Mouse (Mus musculus): ENCODE results near the gene Acsl5. TPM values are rescaled to one million over a fixed set of nuclear protein-coding genes. Genes with fewer than 3 reads are reported as not detected.

Gene Acsl5
- polyA plus RNA-seq, 1 experiment from 2014 or later: 19.8 TPM

DNA sequence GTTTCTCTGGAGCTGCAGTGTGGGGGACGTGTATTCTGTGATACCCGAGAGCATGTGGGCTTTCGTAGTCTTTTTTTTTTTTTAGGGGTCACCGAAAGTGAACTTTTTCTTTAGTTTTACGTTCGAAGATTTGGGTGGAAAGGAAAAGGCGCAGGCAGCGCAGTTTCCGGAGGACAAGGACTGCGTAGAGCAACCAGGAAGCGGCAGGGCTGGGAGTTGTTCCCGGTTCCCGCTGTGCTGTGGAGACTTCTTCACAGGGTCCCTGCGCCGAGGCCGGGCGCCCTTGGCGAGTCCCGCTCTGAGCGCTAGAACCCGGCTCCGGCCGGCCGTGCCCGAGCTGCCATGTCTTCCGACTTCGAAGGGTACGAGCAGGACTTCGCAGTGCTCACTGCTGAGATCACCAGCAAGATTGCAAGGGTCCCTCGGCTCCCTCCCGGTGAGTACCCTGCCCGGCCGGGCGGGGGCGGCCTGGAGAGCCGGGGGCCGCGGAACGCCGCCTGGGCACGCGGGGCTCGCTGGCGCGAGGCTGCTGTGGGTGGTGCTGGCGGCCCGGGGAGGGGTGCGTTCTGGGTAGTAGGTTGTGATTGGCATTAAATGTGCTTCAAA is 64.5 kb downstream of the Acsl5 start, which contains the start of gene Vti1a:
TSS of gene Vti1a (plus strand) at position 187 of the 606 bp plus-strand sequence.
- WGBS: under 1% methylated on average over 48 of the region's 48 CpGs
- peak within 1 kb of the TSS; percentile 68 for H3K4me3 ChIP-seq (ENCODE audit: low read depth, low read length)
- ATAC-seq (ENCODE audit: insufficient number of reproducible peaks, low FRiP score, low TSS enrichment, low read depth): peak; percentile 72; the same call in 1 of the 2 replicates
- peaks cover 2% of the 10 kb centered on the region; the same call in 1 of the 2 replicates for H3K36me3 ChIP-seq (ENCODE audit: control insufficient read depth, insufficient read depth, low read length)
- H3K4me2 ChIP-seq (ENCODE audit: low read depth, severe bottlenecking): peak within 1 kb of the TSS; percentile 87
- no peaks in the 10 kb centered on the region for H3K27me3 ChIP-seq (ENCODE audit: control insufficient read depth, insufficient read depth, low read length)
- H3K9me3 ChIP-seq (ENCODE audit: control insufficient read depth, low read length): no peaks in the 10 kb centered on the region
- DNase-seq (ENCODE audit: low spot score): peak; percentile 93
- H3K27ac ChIP-seq (replicated peaks; ENCODE audit: low read depth, low read length): peak within 1 kb of the TSS; percentile 6; the same call in 1 of the 2 replicates
- H3K4me1 ChIP-seq (ENCODE audit: control insufficient read depth, insufficient read depth, low read length): peaks cover 6% of the 10 kb centered on the region
- H3K9ac ChIP-seq (ENCODE audit: low read length): peak within 1 kb of the TSS; percentile 68

DNA sequence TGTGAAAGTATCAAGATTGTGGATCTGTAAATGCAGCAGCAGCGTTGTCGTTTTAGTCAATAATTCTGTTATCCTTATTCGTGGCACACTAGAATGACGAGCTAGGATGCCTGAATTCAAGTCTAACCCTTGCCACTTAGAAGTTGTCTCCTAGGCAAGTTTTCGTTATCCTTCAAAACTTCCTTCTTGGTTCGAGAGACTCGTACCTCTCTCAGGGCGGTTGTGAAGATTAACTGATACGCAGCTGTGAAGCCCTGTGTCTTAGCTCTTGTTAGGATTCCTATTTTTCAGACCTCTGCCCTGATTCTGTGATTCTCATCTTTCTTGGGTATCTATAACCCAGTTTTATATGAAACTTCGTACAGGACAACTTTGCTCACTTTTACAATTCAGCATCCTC is 65.2 kb downstream of the Acsl5 start:
- Histone ChIP-seq H3K27ac (replicated peaks; ENCODE audit: low read depth, low read length) (no peak overlapping the region), H3K4me2 (ENCODE audit: low read depth, severe bottlenecking) (peak overlapping the region; percentile 87; the same call in 1 of the 2 replicates), H3K27me3 (ENCODE audit: control insufficient read depth, insufficient read depth, low read length) (no peaks in the 10 kb centered on the region), H3K9ac (ENCODE audit: low read length) (no peak overlapping the region), H3K4me1 (ENCODE audit: control insufficient read depth, insufficient read depth, low read length) (peaks cover 6% of the 10 kb centered on the region), H3K4me3 (ENCODE audit: low read depth, low read length) (peak overlapping the region; percentile 68), H3K36me3 (ENCODE audit: control insufficient read depth, insufficient read depth, low read length) (0 out of 2 replicates have a peak, but pooled peaks cover 1% of the 10 kb centered on the region), H3K9me3 (ENCODE audit: control insufficient read depth, low read length) (no peaks in the 10 kb centered on the region)
- DNase-seq (ENCODE audit: low spot score) (no peak), ATAC-seq (ENCODE audit: insufficient number of reproducible peaks, low FRiP score, low TSS enrichment, low read depth) (no peak)
- 63% methylated on average over 10 of the region's 10 CpGs for WGBS

DNA sequence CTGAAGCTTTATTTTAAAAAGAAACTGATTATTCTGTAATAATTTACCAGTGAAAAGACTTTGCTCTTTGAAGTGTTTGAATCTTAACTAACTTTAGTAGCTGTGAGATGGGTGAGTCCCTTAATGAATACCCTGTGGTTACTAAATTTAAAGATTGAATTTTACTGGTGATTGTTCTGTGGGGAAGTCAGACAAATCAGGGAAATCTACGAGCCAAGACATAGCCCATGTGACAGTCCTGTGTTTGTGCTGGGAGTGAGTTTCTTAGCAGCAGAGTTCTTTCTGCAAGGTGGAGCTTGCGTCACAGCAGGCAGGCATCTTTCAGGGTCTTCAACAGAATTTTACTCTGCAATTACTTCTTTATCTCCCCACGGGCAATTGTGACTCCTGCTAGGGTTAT is 67.3 kb downstream of the Acsl5 start:
- ATAC-seq (ENCODE audit: insufficient number of reproducible peaks, low FRiP score, low TSS enrichment, low read depth): no peak
- H3K36me3 ChIP-seq (ENCODE audit: control insufficient read depth, insufficient read depth, low read length): no peaks in the 10 kb centered on the region
- no peak overlapping the region for H3K4me2 ChIP-seq (ENCODE audit: low read depth, severe bottlenecking)
- peaks cover 6% of the 10 kb centered on the region for H3K4me1 ChIP-seq (ENCODE audit: control insufficient read depth, insufficient read depth, low read length)
- H3K9ac ChIP-seq (ENCODE audit: low read length): no peak overlapping the region
- H3K4me3 ChIP-seq (ENCODE audit: low read depth, low read length): no peak overlapping the region
- no peak overlapping the region for H3K27ac ChIP-seq (replicated peaks; ENCODE audit: low read depth, low read length)
- no peaks in the 10 kb centered on the region for H3K27me3 ChIP-seq (ENCODE audit: control insufficient read depth, insufficient read depth, low read length)
- DNase-seq (ENCODE audit: low spot score): no peak
- no peaks in the 10 kb centered on the region for H3K9me3 ChIP-seq (ENCODE audit: control insufficient read depth, low read length)
- WGBS: 80% methylated on average over 3 of the region's 3 CpGs

DNA sequence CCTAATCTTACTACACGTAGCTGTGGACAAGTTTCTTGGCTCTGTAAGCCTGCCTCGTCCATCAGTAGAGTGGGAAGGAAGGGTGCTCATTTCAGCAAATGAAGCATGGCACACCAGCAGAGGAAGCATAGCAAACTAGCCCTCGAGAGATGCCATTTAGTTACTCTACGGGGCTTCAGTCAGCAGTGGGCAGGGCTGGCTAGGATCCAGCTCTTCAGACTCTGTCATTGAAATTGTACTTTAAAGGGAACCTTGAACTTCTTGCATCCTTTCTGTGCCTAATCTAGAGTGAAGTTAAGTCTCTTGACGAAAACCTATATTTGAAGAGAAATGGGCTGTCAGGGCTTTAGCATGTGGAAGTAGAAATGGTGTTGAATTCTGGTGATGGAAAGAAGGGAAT is 67.8 kb downstream of the Acsl5 start:
- ATAC-seq (ENCODE audit: insufficient number of reproducible peaks, low FRiP score, low TSS enrichment, low read depth): no peak
- DNase-seq (ENCODE audit: low spot score): no peak
- H3K27me3 ChIP-seq (ENCODE audit: control insufficient read depth, insufficient read depth, low read length): no peaks in the 10 kb centered on the region
- no peak overlapping the region for H3K4me3 ChIP-seq (ENCODE audit: low read depth, low read length)
- peaks cover 6% of the 10 kb centered on the region for H3K4me1 ChIP-seq (ENCODE audit: control insufficient read depth, insufficient read depth, low read length)
- H3K36me3 ChIP-seq (ENCODE audit: control insufficient read depth, insufficient read depth, low read length): no peaks in the 10 kb centered on the region
- no peak overlapping the region for H3K9ac ChIP-seq (ENCODE audit: low read length)
- H3K4me2 ChIP-seq (ENCODE audit: low read depth, severe bottlenecking): no peak overlapping the region
- H3K9me3 ChIP-seq (ENCODE audit: control insufficient read depth, low read length): no peaks in the 10 kb centered on the region
- 84% methylated on average over 5 of the region's 5 CpGs for WGBS
- H3K27ac ChIP-seq (replicated peaks; ENCODE audit: low read depth, low read length): no peak overlapping the region

DNA sequence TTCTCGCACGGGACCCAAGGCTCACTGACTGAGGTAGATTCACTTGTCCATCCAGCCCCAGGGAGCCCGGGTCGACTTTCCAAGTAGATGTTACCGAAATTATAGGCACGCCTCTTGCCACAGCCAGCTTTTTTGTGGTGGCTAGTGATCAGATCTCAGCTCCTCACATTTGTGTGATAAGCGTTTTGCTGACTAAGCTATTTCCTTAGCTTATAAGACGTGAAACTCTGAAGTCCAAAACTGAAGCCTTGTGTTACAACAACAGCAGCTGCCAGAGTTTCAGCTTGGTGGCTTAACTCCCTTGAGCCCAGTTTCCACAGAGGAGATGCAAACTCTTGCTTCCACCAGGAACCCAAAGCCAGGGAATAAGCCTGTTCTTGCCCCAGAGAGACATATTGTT is 70.9 kb downstream of the Acsl5 start:
- no peak overlapping the region for H3K4me2 ChIP-seq (ENCODE audit: low read depth, severe bottlenecking)
- H3K36me3 ChIP-seq (ENCODE audit: control insufficient read depth, insufficient read depth, low read length): no peaks in the 10 kb centered on the region
- no peak overlapping the region for H3K27ac ChIP-seq (replicated peaks; ENCODE audit: low read depth, low read length)
- DNase-seq (ENCODE audit: low spot score) (no peak), ATAC-seq (ENCODE audit: insufficient number of reproducible peaks, low FRiP score, low TSS enrichment, low read depth) (no peak)
- no peaks in the 10 kb centered on the region for H3K9me3 ChIP-seq (ENCODE audit: control insufficient read depth, low read length)
- WGBS: 93% methylated on average over 8 of the region's 8 CpGs
- no peaks in the 10 kb centered on the region for H3K27me3 ChIP-seq (ENCODE audit: control insufficient read depth, insufficient read depth, low read length)
- H3K9ac ChIP-seq (ENCODE audit: low read length): no peak overlapping the region
- no peaks in the 10 kb centered on the region for H3K4me1 ChIP-seq (ENCODE audit: control insufficient read depth, insufficient read depth, low read length)
- H3K4me3 ChIP-seq (ENCODE audit: low read depth, low read length): no peak overlapping the region

DNA sequence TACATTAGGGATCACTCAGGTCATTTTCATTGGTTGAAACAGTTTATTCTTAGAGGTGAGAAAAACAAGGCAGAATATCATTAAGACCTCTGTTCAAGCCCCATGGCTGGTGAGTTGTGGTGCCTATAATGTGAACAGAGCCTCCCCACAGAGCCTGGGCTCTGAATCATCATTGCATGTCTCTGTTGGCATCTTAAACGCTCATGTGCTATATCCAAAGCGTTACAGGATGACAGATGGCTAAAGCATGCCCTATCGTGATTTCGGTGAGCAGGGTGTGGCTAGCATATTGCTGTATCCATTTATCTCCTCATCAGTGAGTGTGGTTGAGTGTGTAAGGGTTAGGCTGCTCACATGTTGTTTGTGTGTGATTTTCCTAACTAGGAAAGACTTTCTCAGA is 75.8 kb downstream of the Acsl5 start:
- ATAC-seq (ENCODE audit: insufficient number of reproducible peaks, low FRiP score, low TSS enrichment, low read depth) (no peak), DNase-seq (ENCODE audit: low spot score) (no peak)
- WGBS: 91% methylated on average over 4 of the region's 4 CpGs
- H3K27ac ChIP-seq (replicated peaks; ENCODE audit: low read depth, low read length): no peak overlapping the region
- no peaks in the 10 kb centered on the region for H3K4me1 ChIP-seq (ENCODE audit: control insufficient read depth, insufficient read depth, low read length)
- H3K4me3 ChIP-seq (ENCODE audit: low read depth, low read length): no peak overlapping the region
- H3K9ac ChIP-seq (ENCODE audit: low read length): no peak overlapping the region
- no peaks in the 10 kb centered on the region; the same call in 1 of the 2 replicates for H3K36me3 ChIP-seq (ENCODE audit: control insufficient read depth, insufficient read depth, low read length)
- H3K9me3 ChIP-seq (ENCODE audit: control insufficient read depth, low read length): no peaks in the 10 kb centered on the region
- no peaks in the 10 kb centered on the region for H3K27me3 ChIP-seq (ENCODE audit: control insufficient read depth, insufficient read depth, low read length)
- no peak overlapping the region for H3K4me2 ChIP-seq (ENCODE audit: low read depth, severe bottlenecking)

DNA sequence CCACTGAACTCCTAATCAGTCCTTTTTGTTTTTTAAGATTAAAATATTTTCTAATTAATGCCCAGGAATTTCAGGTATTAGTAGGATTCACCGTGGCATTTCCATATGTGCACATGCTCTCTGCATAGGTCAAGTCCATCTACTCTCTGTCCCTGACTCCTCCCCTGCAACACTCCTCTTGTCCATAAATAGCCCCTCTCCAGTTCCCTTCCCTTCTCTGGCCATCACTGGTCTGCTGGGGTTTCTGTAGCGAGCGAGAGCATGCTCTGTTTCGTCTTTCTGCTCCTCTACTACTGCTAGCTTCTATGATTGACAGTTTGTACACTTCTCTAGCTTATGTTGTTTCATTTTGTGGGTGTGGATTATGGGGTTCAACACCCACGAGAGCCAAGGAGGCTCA is 80.0 kb downstream of the Acsl5 start:
- 91% methylated on average over 5 of the region's 5 CpGs for WGBS
- Histone ChIP-seq H3K4me2 (ENCODE audit: low read depth, severe bottlenecking) (no peak overlapping the region), H3K4me1 (ENCODE audit: control insufficient read depth, insufficient read depth, low read length) (no peaks in the 10 kb centered on the region), H3K9me3 (ENCODE audit: control insufficient read depth, low read length) (no peaks in the 10 kb centered on the region), H3K27me3 (ENCODE audit: control insufficient read depth, insufficient read depth, low read length) (no peaks in the 10 kb centered on the region), H3K9ac (ENCODE audit: low read length) (no peak overlapping the region), H3K27ac (replicated peaks; ENCODE audit: low read depth, low read length) (no peak overlapping the region), H3K36me3 (ENCODE audit: control insufficient read depth, insufficient read depth, low read length) (no peaks in the 10 kb centered on the region; the same call in 1 of the 2 replicates), H3K4me3 (ENCODE audit: low read depth, low read length) (no peak overlapping the region)
- ATAC-seq (ENCODE audit: insufficient number of reproducible peaks, low FRiP score, low TSS enrichment, low read depth): no peak
- DNase-seq (ENCODE audit: low spot score): no peak

DNA sequence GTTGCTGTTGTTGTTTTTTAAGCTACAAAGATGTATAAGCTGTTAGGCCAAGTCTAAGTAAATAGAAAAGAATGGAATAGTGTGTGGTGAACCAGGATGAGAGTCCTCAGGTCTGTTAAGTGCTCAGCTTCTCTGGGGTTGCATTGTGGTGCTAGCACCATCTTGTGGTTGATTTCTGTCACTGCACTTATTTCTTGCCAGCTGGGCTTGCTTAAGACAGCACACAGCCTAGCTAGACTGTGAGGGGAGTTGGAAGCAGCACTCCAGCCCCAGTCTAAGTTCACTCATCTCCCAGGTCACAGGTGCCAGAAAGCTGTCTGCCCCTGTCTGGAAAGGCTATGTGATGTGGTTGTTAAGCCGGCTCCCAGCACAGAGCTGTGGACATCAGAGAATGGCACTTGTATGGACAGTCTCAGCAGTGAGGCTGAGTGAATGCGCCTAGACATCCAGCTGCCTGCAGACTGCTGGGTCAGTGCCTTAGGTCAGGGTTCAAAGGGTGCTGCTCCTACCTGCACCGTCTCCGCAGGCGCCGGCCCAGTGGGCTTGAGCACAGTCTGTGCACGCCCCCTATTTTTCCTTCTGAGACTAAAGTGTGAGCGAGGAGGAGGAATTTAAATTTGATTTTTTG is 81.0 kb downstream of the Acsl5 start:
- Histone ChIP-seq H3K4me1 (ENCODE audit: control insufficient read depth, insufficient read depth, low read length) (no peaks in the 10 kb centered on the region), H3K27ac (replicated peaks; ENCODE audit: low read depth, low read length) (no peak overlapping the region), H3K4me3 (ENCODE audit: low read depth, low read length) (no peak overlapping the region), H3K4me2 (ENCODE audit: low read depth, severe bottlenecking) (no peak overlapping the region), H3K9me3 (ENCODE audit: control insufficient read depth, low read length) (no peaks in the 10 kb centered on the region), H3K36me3 (ENCODE audit: control insufficient read depth, insufficient read depth, low read length) (no peaks in the 10 kb centered on the region; the same call in 1 of the 2 replicates), H3K9ac (ENCODE audit: low read length) (no peak overlapping the region), H3K27me3 (ENCODE audit: control insufficient read depth, insufficient read depth, low read length) (no peaks in the 10 kb centered on the region)
- DNase-seq (ENCODE audit: low spot score) (peak; percentile 81), ATAC-seq (ENCODE audit: insufficient number of reproducible peaks, low FRiP score, low TSS enrichment, low read depth) (peak; percentile 77; the same call in 1 of the 2 replicates)
- 91% methylated on average over 8 of the region's 8 CpGs for WGBS
